Mouse (Mus musculus): Measurements from ENCODE around the gene Tes3-ps.

DNA sequence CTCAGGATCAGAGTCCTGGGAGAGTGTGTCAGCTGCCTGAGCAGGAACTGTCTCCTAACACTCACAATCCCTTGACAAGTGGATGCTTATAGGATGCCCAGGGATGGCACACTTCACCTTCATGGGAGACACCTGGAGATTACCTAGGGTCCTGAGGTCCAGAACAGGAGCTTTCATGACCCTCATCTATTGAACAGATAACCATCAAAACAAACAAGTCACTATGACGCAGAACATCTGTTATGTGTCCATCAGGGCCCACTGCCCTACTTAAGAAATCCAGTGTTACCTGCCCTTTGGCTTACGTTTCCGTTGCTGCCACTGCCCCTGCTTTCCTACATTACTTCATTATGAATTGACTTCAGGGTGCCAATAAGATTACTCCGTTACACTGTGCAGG lies 12.7 kb downstream of the Tes3-ps start:
- no peak for TF ChIP-seq GATA1 (IDR thresholded peaks at IDR 0.05; ENCODE audit: borderline replicate concordance, low read length)
- TF ChIP-seq FLI1 (IDR thresholded peaks at IDR 0.05; ENCODE audit: low read length) = no peak
